Mouse (Mus musculus): ENCODE measurements around the gene Entpd6.

GRCm38 (mm10) chr2:150800616-150801015 is 51.8 kb downstream of the Entpd6 start:
- no peak for TF ChIP-seq CTCF (IDR thresholded peaks at IDR 0.05; ENCODE audit: low read depth, low read length)
- TF ChIP-seq GATA1 (IDR thresholded peaks at IDR 0.05; ENCODE audit: borderline replicate concordance, low read length), result no peak
- TF ChIP-seq TAL1 (conservative IDR thresholded peaks at IDR 0.05; ENCODE audit: low read depth, low read length), result no peak
- no peak for TF ChIP-seq GATA2 (IDR thresholded peaks at IDR 0.05; ENCODE audit: borderline replicate concordance, low read depth, low read length)
- TF ChIP-seq POLR2AphosphoS5 (IDR thresholded peaks at IDR 0.05; ENCODE audit: insufficient replicate concordance, low read depth, low read length), result no peak

Measured in G1E (cell line).